Mouse (Mus musculus): ENCODE results near the gene Cnih3. TPM values are rescaled to one million over a fixed set of nuclear protein-coding genes. Genes with fewer than 3 reads are reported as not detected.

The Cnih3 gene
- polyA plus RNA-seq (2015; fragmentation: Nextera tagmentation; extraction: Ambion mirVana): 14.1 and 14.4 TPM in 2 replicates

DNA sequence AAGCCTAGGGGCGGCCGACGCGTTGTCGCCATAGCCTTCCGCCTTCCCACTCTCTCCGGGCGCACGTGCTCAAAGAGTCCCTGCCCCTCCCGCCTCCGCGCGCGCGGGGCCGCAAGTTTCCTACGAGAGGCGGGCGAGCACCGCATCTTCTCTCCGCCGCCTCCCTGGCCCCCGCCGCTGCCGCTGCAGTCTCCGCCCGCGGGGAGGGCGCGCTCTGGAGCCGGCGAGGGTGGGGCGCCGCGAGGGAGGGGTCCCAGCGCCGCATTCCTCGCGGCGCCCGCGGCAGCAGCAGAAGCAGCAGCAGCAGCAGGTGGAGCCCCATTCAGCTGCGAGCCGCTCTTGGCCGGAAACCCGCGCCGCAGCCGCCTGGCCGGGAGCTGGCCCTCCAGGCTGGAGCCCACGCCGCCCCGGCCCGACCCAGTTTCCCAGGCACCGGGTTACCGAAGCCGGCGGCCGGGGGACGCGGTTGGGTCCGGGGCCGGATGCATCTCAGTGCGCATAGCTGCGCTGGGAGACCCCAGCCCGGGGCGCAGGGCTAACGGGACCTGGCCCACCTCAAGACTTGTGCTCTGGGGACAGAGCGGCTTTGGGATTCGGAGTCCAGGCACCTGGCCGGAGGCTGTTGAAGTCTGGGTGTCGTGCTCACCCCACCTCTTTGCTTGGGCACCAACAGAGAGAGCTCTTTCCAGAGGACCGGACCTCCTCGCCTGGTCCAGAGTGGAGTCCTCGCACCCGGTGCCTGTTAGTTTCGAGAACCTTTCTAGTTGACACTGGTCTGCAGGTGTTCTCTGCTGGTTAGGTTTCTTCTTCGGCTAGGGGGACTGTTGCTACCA is at the start of gene Cnih3:
TSS of gene Cnih3 (plus strand) at position 262 of the 833 bp plus-strand sequence.
- Histone ChIP-seq H3K9me3 (ENCODE audit: control insufficient read depth, low read length) (no peaks in the 10 kb centered on the region), H3K27ac (ENCODE audit: low read depth, low read length) (no peak within 1 kb of the TSS; the same call in 1 of the 2 replicates), H3K4me2 (ENCODE audit: low read length) (peak within 1 kb of the TSS; percentile 100), H3K9ac (ENCODE audit: low read depth, low read length) (peak within 1 kb of the TSS; percentile 73), H3K4me1 (ENCODE audit: control insufficient read depth, insufficient read depth, low read depth, low read length) (peaks cover 8% of the 10 kb centered on the region), H3K36me3 (ENCODE audit: control insufficient read depth, insufficient read depth, low read length) (no peaks in the 10 kb centered on the region), H3K27me3 (replicated peaks; ENCODE audit: control insufficient read depth, insufficient read depth, low read length) (peaks cover 11% of the 10 kb centered on the region), H3K4me3 (ENCODE audit: low read length) (peak within 1 kb of the TSS; percentile 72)
- peak; percentile 85 for ATAC-seq
- WGBS: under 1% methylated on average over 76 of the region's 78 CpGs

GRCm38 (mm10) chr1:181307981-181308380 is 44.4 kb upstream of the Cnih3 start:
- WGBS: 64% methylated on average over 3 of the region's 3 CpGs
- ATAC-seq: no peak
- Histone ChIP-seq H3K9ac (ENCODE audit: low read depth, low read length) (no peak overlapping the region), H3K4me2 (ENCODE audit: low read length) (no peak overlapping the region), H3K36me3 (ENCODE audit: control insufficient read depth, insufficient read depth, low read length) (no peaks in the 10 kb centered on the region), H3K4me1 (ENCODE audit: control insufficient read depth, insufficient read depth, low read depth, low read length) (no peaks in the 10 kb centered on the region), H3K9me3 (ENCODE audit: control insufficient read depth, low read length) (no peaks in the 10 kb centered on the region), H3K27ac (ENCODE audit: low read depth, low read length) (no peak overlapping the region), H3K4me3 (ENCODE audit: low read length) (no peak overlapping the region), H3K27me3 (replicated peaks; ENCODE audit: control insufficient read depth, insufficient read depth, low read length) (no peaks in the 10 kb centered on the region)

- Histone ChIP-seq H3K9me3 (ENCODE audit: control insufficient read depth, low read length) (no peaks in the 10 kb centered on the region), H3K36me3 (ENCODE audit: control insufficient read depth, insufficient read depth, low read length) (no peaks in the 10 kb centered on the region), H3K4me2 (ENCODE audit: low read length) (no peak overlapping the region), H3K9ac (ENCODE audit: low read depth, low read length) (no peak overlapping the region), H3K4me1 (ENCODE audit: control insufficient read depth, insufficient read depth, low read depth, low read length) (no peaks in the 10 kb centered on the region), H3K27ac (ENCODE audit: low read depth, low read length) (no peak overlapping the region), H3K27me3 (replicated peaks; ENCODE audit: control insufficient read depth, insufficient read depth, low read length) (no peaks in the 10 kb centered on the region), H3K4me3 (ENCODE audit: low read length) (no peak overlapping the region)
- no peak for ATAC-seq
- WGBS: 89% methylated on average over 5 of the region's 5 CpGs
Observed at GRCm38 (mm10) chr1:181310712-181311111, 41.7 kb upstream of the Cnih3 start.

DNA sequence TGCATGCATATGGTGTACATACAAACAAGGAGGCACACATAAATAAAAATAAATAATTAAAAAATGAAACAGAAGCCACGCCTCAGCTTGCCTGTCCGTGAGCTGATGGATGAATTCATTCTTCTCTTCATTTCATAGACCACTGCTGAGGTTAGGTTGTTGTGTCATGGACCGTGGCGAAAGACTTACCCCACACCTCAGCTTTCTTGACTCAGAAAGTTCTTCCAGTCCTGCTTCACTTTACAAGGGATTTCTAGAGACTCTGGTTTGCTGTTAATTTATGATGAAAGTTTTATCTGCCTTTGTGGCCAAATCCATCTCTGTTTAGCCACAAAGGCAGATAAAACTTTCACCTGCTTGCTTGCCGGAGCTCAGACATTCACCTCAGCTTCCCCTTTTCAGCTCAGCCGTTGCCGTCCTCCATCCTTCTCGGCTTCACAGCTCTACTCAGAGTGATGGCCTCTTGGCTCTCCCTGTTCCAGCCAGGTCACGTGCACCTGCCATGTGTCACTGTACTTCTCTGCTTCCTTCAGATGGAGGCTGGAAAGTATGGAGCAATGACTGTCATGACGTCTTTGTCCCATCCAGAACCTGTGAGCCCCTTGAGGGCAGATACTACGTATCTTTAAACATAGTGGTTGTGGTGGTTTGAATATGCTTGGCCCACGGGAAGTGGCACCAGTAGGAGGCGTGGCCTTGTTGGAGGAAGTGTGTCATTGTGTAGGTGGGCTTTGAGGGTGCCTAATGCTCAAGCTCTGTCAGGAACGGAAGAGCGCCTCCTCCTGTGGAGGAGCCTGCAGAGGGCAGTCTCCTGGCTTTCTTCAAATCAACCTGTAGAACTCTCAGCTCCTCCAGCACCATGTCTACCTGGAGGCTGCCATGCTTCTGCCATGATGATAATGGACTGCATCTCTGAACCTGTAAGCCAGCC is 40.0 kb upstream of the Cnih3 start:
- H3K27me3 ChIP-seq (replicated peaks; ENCODE audit: control insufficient read depth, insufficient read depth, low read length): no peaks in the 10 kb centered on the region
- ATAC-seq: no peak
- H3K4me3 ChIP-seq (ENCODE audit: low read length): no peak overlapping the region
- no peak overlapping the region for H3K27ac ChIP-seq (ENCODE audit: low read depth, low read length)
- H3K4me2 ChIP-seq (ENCODE audit: low read length): no peak overlapping the region
- no peaks in the 10 kb centered on the region for H3K36me3 ChIP-seq (ENCODE audit: control insufficient read depth, insufficient read depth, low read length)
- WGBS: 91% methylated on average over 15 of the region's 15 CpGs
- H3K9ac ChIP-seq (ENCODE audit: low read depth, low read length): no peak overlapping the region
- H3K4me1 ChIP-seq (ENCODE audit: control insufficient read depth, insufficient read depth, low read depth, low read length): no peaks in the 10 kb centered on the region
- no peaks in the 10 kb centered on the region for H3K9me3 ChIP-seq (ENCODE audit: control insufficient read depth, low read length)

GRCm38 (mm10) chr1:181313046-181313415 is 39.4 kb upstream of the Cnih3 start:
- Histone ChIP-seq H3K9me3 (ENCODE audit: control insufficient read depth, low read length) (no peaks in the 10 kb centered on the region), H3K9ac (ENCODE audit: low read depth, low read length) (no peak overlapping the region), H3K27ac (ENCODE audit: low read depth, low read length) (no peak overlapping the region), H3K27me3 (replicated peaks; ENCODE audit: control insufficient read depth, insufficient read depth, low read length) (no peaks in the 10 kb centered on the region), H3K4me2 (ENCODE audit: low read length) (no peak overlapping the region), H3K4me1 (ENCODE audit: control insufficient read depth, insufficient read depth, low read depth, low read length) (no peaks in the 10 kb centered on the region), H3K4me3 (ENCODE audit: low read length) (no peak overlapping the region), H3K36me3 (ENCODE audit: control insufficient read depth, insufficient read depth, low read length) (no peaks in the 10 kb centered on the region)
- whole genome bisulfite sequencing: 87% methylated on average over 8 of the region's 8 CpGs
- no peak for ATAC-seq

DNA sequence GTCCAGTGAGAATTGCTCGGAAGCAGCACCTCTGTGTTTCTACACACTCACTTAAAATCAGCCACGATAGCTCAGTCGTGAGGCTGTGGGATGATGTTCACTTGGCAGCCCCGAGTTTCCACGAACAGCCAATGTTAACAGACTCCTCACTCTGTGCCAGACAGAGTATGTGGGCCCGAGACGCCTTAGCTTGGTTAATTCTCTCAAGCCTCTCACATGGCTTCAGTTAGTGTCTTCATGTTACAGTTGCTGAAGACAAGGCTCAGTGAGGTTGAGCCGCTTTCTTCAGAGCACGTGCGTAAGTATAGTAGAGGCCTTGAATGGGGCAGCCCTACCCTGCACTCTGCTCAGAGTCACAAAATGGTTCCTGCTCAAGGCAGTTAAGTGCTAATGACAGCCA is 38.1 kb upstream of the Cnih3 start:
- Histone ChIP-seq H3K9ac (ENCODE audit: low read depth, low read length) (no peak overlapping the region), H3K36me3 (ENCODE audit: control insufficient read depth, insufficient read depth, low read length) (no peaks in the 10 kb centered on the region), H3K27me3 (replicated peaks; ENCODE audit: control insufficient read depth, insufficient read depth, low read length) (no peaks in the 10 kb centered on the region), H3K27ac (ENCODE audit: low read depth, low read length) (no peak overlapping the region), H3K4me1 (ENCODE audit: control insufficient read depth, insufficient read depth, low read depth, low read length) (no peaks in the 10 kb centered on the region), H3K4me2 (ENCODE audit: low read length) (no peak overlapping the region), H3K9me3 (ENCODE audit: control insufficient read depth, low read length) (no peaks in the 10 kb centered on the region), H3K4me3 (ENCODE audit: low read length) (no peak overlapping the region)
- ATAC-seq: no peak
- WGBS: 87% methylated on average over 10 of the region's 10 CpGs

DNA sequence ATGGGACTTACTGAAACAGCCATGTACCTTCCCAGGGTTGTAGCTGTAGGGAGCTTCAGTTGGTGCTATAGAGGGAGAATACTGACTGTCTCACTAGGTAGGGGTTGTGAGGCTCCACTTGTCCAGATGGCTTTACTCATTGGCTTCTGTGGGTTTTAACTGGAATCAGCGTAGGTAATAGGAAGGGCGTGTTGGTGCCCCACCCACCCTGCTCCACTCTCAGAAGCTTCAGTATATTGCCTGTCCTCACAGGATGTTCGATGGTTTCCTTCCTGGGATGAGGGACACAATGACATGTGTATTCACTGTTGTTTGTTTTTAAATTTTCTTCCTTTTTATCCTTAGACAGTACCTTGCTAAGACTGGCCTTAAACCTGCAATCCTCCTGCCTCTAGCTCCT is 37.1 kb upstream of the Cnih3 start:
- no peak overlapping the region for H3K4me2 ChIP-seq (ENCODE audit: low read length)
- WGBS: 93% methylated on average over 3 of the region's 3 CpGs
- H3K27ac ChIP-seq (ENCODE audit: low read depth, low read length): no peak overlapping the region
- no peaks in the 10 kb centered on the region for H3K9me3 ChIP-seq (ENCODE audit: control insufficient read depth, low read length)
- H3K27me3 ChIP-seq (replicated peaks; ENCODE audit: control insufficient read depth, insufficient read depth, low read length): no peaks in the 10 kb centered on the region
- H3K4me3 ChIP-seq (ENCODE audit: low read length): no peak overlapping the region
- no peak for ATAC-seq
- H3K4me1 ChIP-seq (ENCODE audit: control insufficient read depth, insufficient read depth, low read depth, low read length): no peaks in the 10 kb centered on the region
- H3K36me3 ChIP-seq (ENCODE audit: control insufficient read depth, insufficient read depth, low read length): no peaks in the 10 kb centered on the region
- no peak overlapping the region for H3K9ac ChIP-seq (ENCODE audit: low read depth, low read length)

GRCm38 (mm10) chr1:181316571-181316970 is 35.9 kb upstream of the Cnih3 start:
- WGBS: 91% methylated on average over 5 of the region's 5 CpGs
- Histone ChIP-seq H3K4me1 (ENCODE audit: control insufficient read depth, insufficient read depth, low read depth, low read length) (no peaks in the 10 kb centered on the region), H3K4me3 (ENCODE audit: low read length) (no peak overlapping the region), H3K9me3 (ENCODE audit: control insufficient read depth, low read length) (no peaks in the 10 kb centered on the region), H3K9ac (ENCODE audit: low read depth, low read length) (no peak overlapping the region), H3K36me3 (ENCODE audit: control insufficient read depth, insufficient read depth, low read length) (no peaks in the 10 kb centered on the region), H3K4me2 (ENCODE audit: low read length) (no peak overlapping the region), H3K27me3 (replicated peaks; ENCODE audit: control insufficient read depth, insufficient read depth, low read length) (no peaks in the 10 kb centered on the region), H3K27ac (ENCODE audit: low read depth, low read length) (no peak overlapping the region)
- no peak for ATAC-seq

GRCm38 (mm10) chr1:181319466-181319865 is 33.0 kb upstream of the Cnih3 start:
- no peaks in the 10 kb centered on the region for H3K4me1 ChIP-seq (ENCODE audit: control insufficient read depth, insufficient read depth, low read depth, low read length)
- ATAC-seq: no peak
- H3K27me3 ChIP-seq (replicated peaks; ENCODE audit: control insufficient read depth, insufficient read depth, low read length): no peaks in the 10 kb centered on the region
- no peak overlapping the region for H3K9ac ChIP-seq (ENCODE audit: low read depth, low read length)
- 87% methylated on average over 6 of the region's 6 CpGs for WGBS
- no peak overlapping the region for H3K27ac ChIP-seq (ENCODE audit: low read depth, low read length)
- no peak overlapping the region for H3K4me3 ChIP-seq (ENCODE audit: low read length)
- H3K36me3 ChIP-seq (ENCODE audit: control insufficient read depth, insufficient read depth, low read length): no peaks in the 10 kb centered on the region
- no peaks in the 10 kb centered on the region for H3K9me3 ChIP-seq (ENCODE audit: control insufficient read depth, low read length)
- H3K4me2 ChIP-seq (ENCODE audit: low read length): no peak overlapping the region

All from hindbrain, embryonic 16.5 days (tissue).